ENCODE assay signal across 8 mouse cellular contexts in the genomic region with DNA sequence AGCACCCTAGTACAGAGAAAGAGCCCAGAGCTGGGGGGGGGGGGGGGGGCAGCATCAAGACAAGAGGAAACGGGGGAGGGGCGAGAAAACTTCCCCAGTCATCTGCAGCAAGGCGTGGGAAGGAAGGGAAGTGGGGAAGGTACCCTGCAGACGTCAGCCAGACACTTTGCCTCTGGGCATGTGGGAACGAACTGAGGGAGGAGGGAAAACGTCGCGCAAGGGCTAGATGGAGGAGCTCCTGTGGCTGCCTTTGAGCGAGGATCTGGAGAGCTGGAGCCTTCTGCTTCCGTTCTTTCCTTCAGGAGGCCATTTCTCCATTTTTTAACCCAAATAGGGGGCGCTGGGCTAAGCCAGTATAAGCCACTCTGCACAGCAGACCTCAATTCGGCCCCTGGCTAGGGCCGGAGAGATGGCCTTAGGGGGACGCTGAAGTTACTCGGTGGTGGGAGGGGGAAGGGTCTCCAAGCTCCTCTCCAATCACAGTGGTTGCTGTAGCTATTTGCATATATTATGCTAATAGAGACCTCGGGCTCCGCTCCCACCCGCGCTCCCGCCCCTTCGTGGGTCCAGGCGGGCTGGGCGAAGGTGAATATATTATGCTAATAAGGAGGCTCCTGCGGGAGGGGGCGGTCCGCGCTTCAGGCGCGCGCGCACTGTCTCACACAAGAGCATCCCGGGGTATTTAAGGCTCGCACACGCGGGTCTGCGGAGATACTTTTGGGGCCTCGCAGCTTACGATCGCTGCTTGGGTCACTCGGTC. TPM values are rescaled to one million over a fixed set of nuclear protein-coding genes. Genes with fewer than 3 reads are reported as not detected.
A peak's percentile ranks its signal among the peaks of the same experiment; 100 is the strongest.
DNase-seq lines count a peak whose midpoint lies in the region; TF ChIP-seq lines count a peak whose summit lies in the region.

No protein-coding gene starts in this region.

- intact Hi-C loops in gastrocnemius, postnatal 14 days (cut with DNase I; ENCODE audit: low total_unique reads): no loop called here

- no peak overlapping the region for H3K27ac ChIP-seq in cortical plate, adult 2 months (ENCODE audit: insufficient read depth, low read length)

- peak overlapping the region; percentile 67 for H3K4me3 ChIP-seq in cortical plate, adult 2 months (ENCODE audit: insufficient read depth, low read length)

- peak; percentile 1 for DNase-seq in T-cell, adult 2 months (ENCODE audit: low spot score)
- DNase-seq in gastrocnemius, postnatal 14 days: peak; percentile 61
- DNase-seq in hindlimb bud, embryonic 11.5 days (ENCODE audit: extremely low spot score, low read depth, low spot score): peak; percentile 68
- peak; percentile 55 to 74 for DNase-seq in left cerebral cortex, adult 18-20 months (ENCODE audit: low spot score in 2 of 2)
- DNase-seq in lung, postnatal 25 days (ENCODE audit: low spot score): peak; percentile 72
- peak; percentile 40 for DNase-seq in retina, postnatal 7 days (ENCODE audit: low read depth, low spot score)
- DNase-seq in urinary bladder, adult 18-20 months (ENCODE audit: low spot score in 2 of 2): peak; percentile 41 to 45

- TF ChIP-seq POLR2A in cortical plate, adult 2 months (IDR thresholded peaks at IDR 0.05; ENCODE audit: extremely low read depth, insufficient read depth, low read length): 0 out of 2 replicates have a peak, but pooled peaks have one; percentile 43

- no peaks in the 10 kb centered on the region for H3K4me1 ChIP-seq in cortical plate, adult 2 months (ENCODE audit: control insufficient read depth, insufficient read depth, low read length)

- TF ChIP-seq CTCF in cortical plate, adult 2 months (IDR thresholded peaks at IDR 0.05; ENCODE audit: extremely low read depth, insufficient read depth, low read length): no peak

RNA-seq across cellular contexts. Expression of a gene that starts 49.1 kb away (rescaled TPM):
- polyA plus RNA-seq in cortical plate, adult 2 months (2012; rRNA removed): 9.1 and 10.4 TPM in 2 replicates
- under 1 TPM; 0.53 to 0.91 TPM for total RNA-seq in gastrocnemius, postnatal 14 days (2021)
- 10 to 100 TPM; 39.5 to 41.4 TPM for total RNA-seq in left cerebral cortex, adult 18-20 months (2021)

Comparison
In these comparisons a context has a peak if more than half of its experiments do, and no peak if none do; other contexts are left out.
1. DNase-seq: peak in every context shown above with its lines; median percentile 72 in lung, postnatal 25 days; 68 in hindlimb bud, embryonic 11.5 days; 64 in left cerebral cortex, adult 18-20 months; 61 in gastrocnemius, postnatal 14 days; 43 in urinary bladder, adult 18-20 months; 40 in retina, postnatal 7 days; 1 in T-cell, adult 2 months.
2. RNA of a gene that starts 49.1 kb away (total RNA-seq): 39.5 to 41.4 TPM in left cerebral cortex, adult 18-20 months; 0.53 to 0.91 TPM in gastrocnemius, postnatal 14 days; every median in the first group is over 10 times any median in the second.